Comparison of ENCODE assay signal across 19 mouse cellular contexts in genomic region chr1:25996685-25997084, GRCm38 (mm10).
DNase-seq lines count a peak whose midpoint lies in the region; ATAC-seq and TF ChIP-seq lines count a peak whose summit lies in the region.
"Had no signal": no experiment of that assay in that cellular context is flagged by ENCODE, and none has a peak within 500 bp of the region (broad histone marks: within the 10 kb centered on the region; RNA-seq: fewer than 3 reads in every experiment).

No protein-coding gene starts in this region.

- no peaks in the 10 kb centered on the region for H3K27me3 ChIP-seq in hindbrain, embryonic 15.5 days
- no peaks in the 10 kb centered on the region for H3K27me3 ChIP-seq in hindbrain, embryonic 10.5 days (ENCODE audit: insufficient read depth, poor library complexity, severe bottlenecking)
- H3K27me3 ChIP-seq in neural tube, embryonic 12.5 days (replicated peaks) = no peaks in the 10 kb centered on the region
- H3K27me3 ChIP-seq in heart, embryonic 10.5 days (ENCODE audit: insufficient read depth, poor library complexity, severe bottlenecking) = no peaks in the 10 kb centered on the region
- H3K27me3 ChIP-seq: CH12.LX; embryonic facial prominence, embryonic 12.5 days; forebrain, embryonic 15.5 days had no signal

- no peak for TF ChIP-seq POLR2A in brain, embryonic 14.5 days (IDR thresholded peaks at IDR 0.05; ENCODE audit: borderline replicate concordance, extremely low read depth, insufficient read depth, insufficient read length, poor library complexity, severe bottlenecking)

- no peak overlapping the region for H3K4me2 ChIP-seq in hindbrain, embryonic 15.5 days
- no peak overlapping the region for H3K4me2 ChIP-seq in neural tube, embryonic 12.5 days (replicated peaks)
- H3K4me2 ChIP-seq: embryonic facial prominence, embryonic 12.5 days; forebrain, embryonic 15.5 days had no signal

- DNase-seq in hindbrain, embryonic 10.5 days (ENCODE audit: low spot score) = no peak
- peak; percentile 21 for DNase-seq in brain, embryonic 14.5 days (ENCODE audit: low read depth)
- no peak for DNase-seq in heart, embryonic 10.5 days (ENCODE audit: low spot score)
- no peak for DNase-seq in adrenal gland, postnatal 10 days
- DNase-seq: adrenal gland, adult 2 months; adrenal gland, postnatal 36 days; cerebellum, adult 11 months; cerebellum, adult 9-10 months; cerebellum, postnatal 25 days; gastrocnemius, postnatal 36 days; heart, adult 11 months; heart, postnatal 10 days; heart, postnatal 4 days had no signal

- no peak for TF ChIP-seq CTCF in brain, embryonic 14.5 days (IDR thresholded peaks at IDR 0.05; ENCODE audit: borderline replicate concordance, extremely low read depth, insufficient read depth, insufficient read length)

- H3K9ac ChIP-seq in hindbrain, embryonic 15.5 days = no peak overlapping the region
- H3K9ac ChIP-seq in neural tube, embryonic 12.5 days = no peak overlapping the region
- H3K9ac ChIP-seq: embryonic facial prominence, embryonic 12.5 days; forebrain, embryonic 15.5 days had no signal

- H3K9me3 ChIP-seq in hindbrain, embryonic 15.5 days = no peaks in the 10 kb centered on the region
- no peaks in the 10 kb centered on the region for H3K9me3 ChIP-seq in hindbrain, embryonic 10.5 days
- H3K9me3 ChIP-seq in neural tube, embryonic 12.5 days = no peaks in the 10 kb centered on the region
- H3K9me3 ChIP-seq in heart, embryonic 10.5 days = no peaks in the 10 kb centered on the region
- H3K9me3 ChIP-seq: embryonic facial prominence, embryonic 12.5 days; forebrain, embryonic 15.5 days had no signal

- WGBS in hindbrain, embryonic 15.5 days = 84% methylated on average over 3 of the region's 3 CpGs
- WGBS in hindbrain, embryonic 10.5 days = 94% methylated on average over 3 of the region's 3 CpGs
- WGBS in neural tube, embryonic 12.5 days = 92% methylated on average over 3 of the region's 3 CpGs
- WGBS in heart, embryonic 10.5 days = 83% methylated on average over 3 of the region's 3 CpGs

- H3K4me1 ChIP-seq in hindbrain, embryonic 15.5 days (replicated peaks) = no peaks in the 10 kb centered on the region
- H3K4me1 ChIP-seq in hindbrain, embryonic 10.5 days (replicated peaks) = no peaks in the 10 kb centered on the region
- H3K4me1 ChIP-seq in neural tube, embryonic 12.5 days = no peaks in the 10 kb centered on the region
- no peaks in the 10 kb centered on the region for H3K4me1 ChIP-seq in heart, embryonic 10.5 days
- H3K4me1 ChIP-seq: embryonic facial prominence, embryonic 12.5 days; forebrain, embryonic 15.5 days had no signal

- peak; percentile 27; the same call in 1 of the 2 replicates for ATAC-seq in hindbrain, embryonic 15.5 days (ENCODE audit: low FRiP score, low read depth)
- ATAC-seq in neural tube, embryonic 12.5 days (ENCODE audit: low FRiP score, low read depth) = peak; percentile 41; the same call in 1 of the 2 replicates
- ATAC-seq: forebrain, embryonic 15.5 days; inflammation-experienced regulatory T-cells, adult 6 months had no signal

- H3K36me3 ChIP-seq in hindbrain, embryonic 15.5 days = no peaks in the 10 kb centered on the region
- no peaks in the 10 kb centered on the region for H3K36me3 ChIP-seq in hindbrain, embryonic 10.5 days
- H3K36me3 ChIP-seq in neural tube, embryonic 12.5 days = no peaks in the 10 kb centered on the region
- H3K36me3 ChIP-seq in heart, embryonic 10.5 days = no peaks in the 10 kb centered on the region
- H3K36me3 ChIP-seq: embryonic facial prominence, embryonic 12.5 days; forebrain, embryonic 15.5 days had no signal

- H3K27ac ChIP-seq in hindbrain, embryonic 15.5 days (replicated peaks) = no peak overlapping the region
- no peak overlapping the region for H3K27ac ChIP-seq in hindbrain, embryonic 10.5 days
- no peak overlapping the region for H3K27ac ChIP-seq in neural tube, embryonic 12.5 days
- no peak overlapping the region for H3K27ac ChIP-seq in heart, embryonic 10.5 days
- H3K27ac ChIP-seq: embryonic facial prominence, embryonic 12.5 days; forebrain, embryonic 15.5 days had no signal

- H3K4me3 ChIP-seq in hindbrain, embryonic 15.5 days = no peak overlapping the region
- no peak overlapping the region for H3K4me3 ChIP-seq in hindbrain, embryonic 10.5 days
- no peak overlapping the region for H3K4me3 ChIP-seq in neural tube, embryonic 12.5 days
- H3K4me3 ChIP-seq in heart, embryonic 10.5 days = no peak overlapping the region
- H3K4me3 ChIP-seq: embryonic facial prominence, embryonic 12.5 days; forebrain, embryonic 15.5 days had no signal
